Mouse (Mus musculus): ENCODE measurements around the gene Pknox2.

The Pknox2 gene

DNA sequence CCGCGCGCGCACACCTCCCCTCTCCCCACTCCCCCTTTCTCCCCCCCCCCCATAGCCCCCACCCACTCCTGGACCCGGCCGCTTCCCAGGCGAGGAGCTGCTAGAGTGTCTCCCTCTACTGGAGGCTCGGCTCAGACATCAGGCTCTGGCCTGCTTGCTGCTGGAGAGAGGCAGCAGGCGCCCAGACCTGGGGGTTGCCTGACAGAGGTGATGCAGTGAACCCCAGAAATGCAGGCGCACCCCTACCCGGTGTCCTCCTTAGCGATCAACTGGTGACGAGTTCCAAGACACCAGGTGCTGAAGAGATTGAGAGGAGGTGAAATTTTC lies at the start of gene Pknox2:
Pknox2 (minus strand) TSS at position 49 of the 327 bp plus-strand sequence.
- DNase-seq = peak; percentile 91

DNA sequence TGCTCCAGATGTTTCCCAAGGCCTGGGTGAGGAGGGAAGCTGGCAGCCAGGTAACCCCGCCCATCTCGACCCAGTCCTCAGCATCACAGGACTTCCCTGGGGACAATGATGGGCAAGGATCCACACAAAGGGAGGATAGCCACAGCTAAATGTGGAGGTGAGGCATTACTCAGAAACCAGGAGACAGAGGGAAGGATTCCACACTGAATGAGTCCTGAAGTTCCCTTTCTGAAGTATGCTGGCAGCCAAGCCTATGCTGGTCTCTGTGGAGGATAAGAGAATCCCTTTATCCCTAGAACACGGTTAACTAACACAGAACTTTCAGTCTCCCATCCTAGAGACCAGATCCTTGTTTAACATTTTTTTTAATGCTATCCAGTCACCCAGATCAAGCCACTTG lies 40.8 kb upstream of the Pknox2 start:
- DNase-seq = no peak

DNA sequence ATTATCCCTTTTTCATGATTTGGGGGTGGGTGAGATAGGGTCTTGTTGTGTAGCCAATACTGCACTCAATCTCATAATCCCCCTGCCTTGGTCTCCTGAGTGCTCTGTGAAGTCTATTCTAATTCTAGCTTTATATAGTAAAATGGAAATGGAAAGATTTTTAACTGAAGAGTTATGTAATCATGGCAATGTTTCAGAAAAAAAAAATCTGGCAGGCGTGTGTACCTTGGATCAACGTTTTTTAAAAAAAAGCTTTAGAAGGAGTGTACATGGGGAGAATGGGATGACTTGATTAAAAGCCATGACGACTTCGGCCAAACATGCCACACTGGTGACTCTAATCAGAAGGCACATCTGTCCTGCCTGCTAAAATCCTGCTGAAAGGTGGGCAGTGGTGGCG lies 40.2 kb upstream of the Pknox2 start:
- DNase-seq = no peak

DNA sequence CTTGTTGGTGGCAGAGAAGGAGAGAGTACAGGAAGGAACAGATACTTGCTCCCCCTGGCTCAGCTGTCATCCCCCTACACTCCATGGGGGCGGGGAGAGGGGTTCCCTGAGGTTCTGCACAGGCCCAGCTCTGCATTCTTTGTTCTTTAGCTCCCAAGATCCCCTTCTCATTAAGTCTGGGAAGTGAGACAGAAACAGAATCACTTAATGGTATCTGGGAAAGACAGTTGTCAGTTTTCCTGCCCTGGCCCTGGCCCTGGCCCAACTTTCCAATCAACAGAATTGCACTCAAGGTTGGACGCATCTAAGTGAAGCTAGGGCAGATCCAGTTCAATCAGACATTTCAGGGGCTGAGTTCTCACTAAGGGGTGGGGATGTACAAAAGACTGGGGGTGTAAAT lies 36.0 kb upstream of the Pknox2 start:
- no peak for DNase-seq

DNA sequence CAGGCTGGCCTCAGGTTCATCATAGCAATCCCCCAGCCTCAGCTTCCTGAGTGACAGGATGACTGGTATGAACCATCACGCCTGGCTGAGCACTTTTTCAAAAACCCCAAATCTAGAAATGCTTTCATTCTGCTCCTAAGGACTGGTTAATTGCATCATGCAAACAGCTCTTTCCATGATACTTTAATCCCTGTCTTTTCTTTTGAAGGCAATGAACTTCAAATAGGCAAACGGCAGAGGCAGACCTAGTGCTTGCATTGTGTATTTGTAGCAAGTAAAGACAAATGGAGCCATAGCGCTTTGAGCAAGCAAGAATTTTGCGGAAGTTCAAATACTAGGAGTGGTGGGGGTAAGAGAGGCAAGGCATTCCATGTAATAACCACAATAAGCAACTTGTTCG lies 34.4 kb upstream of the Pknox2 start:
- no peak for DNase-seq

DNA sequence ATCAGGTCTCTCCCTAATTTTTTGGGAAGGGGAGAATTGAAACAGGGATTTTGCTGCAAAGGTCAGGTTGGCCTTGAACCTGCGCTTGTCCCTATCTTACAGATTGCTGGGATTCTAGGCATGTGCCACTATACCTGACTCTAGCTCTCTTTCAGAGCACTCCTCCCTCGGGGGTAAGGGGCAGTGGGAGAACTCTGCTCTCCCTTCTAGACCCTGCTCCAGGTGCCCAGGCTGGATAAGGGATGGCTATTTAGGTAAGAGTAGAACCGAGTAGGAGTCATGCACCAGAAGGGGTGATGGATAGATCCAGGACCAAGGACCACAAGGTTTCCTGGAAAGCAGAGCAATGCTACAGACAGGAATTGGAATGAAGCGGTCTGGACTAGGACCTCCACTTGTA lies 32.4 kb upstream of the Pknox2 start:
- DNase-seq = no peak

DNA sequence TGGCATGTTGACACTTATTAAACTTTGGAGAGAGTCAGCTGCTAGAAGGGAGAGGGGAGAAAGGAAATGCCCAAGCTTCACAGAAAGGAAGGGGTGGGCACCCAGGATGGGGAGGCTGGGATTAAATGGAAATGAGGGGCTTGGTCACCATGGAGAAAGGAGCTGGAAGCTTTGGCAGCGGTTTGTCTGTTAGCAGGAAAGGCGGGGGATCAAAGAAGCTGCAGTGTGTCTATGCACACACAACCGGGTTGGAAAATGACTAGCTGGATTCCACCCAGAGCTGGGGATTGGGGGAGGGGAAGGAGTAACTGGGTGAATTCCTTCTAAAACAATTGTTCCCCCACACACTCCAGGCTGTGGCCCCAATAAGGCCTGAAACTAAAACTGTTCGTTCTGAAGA lies 31.7 kb upstream of the Pknox2 start:
- peak; percentile 16 for DNase-seq

DNA sequence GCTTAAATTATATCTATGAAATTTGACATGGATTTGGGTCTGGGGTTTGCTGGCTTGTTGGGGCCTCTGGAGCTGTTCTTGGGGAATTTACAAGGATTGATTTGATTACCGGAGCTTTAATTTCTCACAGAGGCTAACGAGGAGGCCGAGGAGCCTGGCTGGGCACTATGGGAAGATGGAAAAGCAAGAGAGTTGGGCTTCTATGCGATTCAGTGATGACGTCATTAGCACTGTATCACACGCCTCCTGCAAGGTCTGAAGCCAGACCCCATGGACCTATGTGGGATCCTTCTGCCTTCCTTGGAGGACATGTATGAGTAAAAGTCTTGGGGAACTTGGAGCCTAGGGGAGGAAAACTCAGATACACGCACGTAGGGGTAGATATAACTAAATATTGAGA lies 30.3 kb upstream of the Pknox2 start:
- DNase-seq = no peak

DNA sequence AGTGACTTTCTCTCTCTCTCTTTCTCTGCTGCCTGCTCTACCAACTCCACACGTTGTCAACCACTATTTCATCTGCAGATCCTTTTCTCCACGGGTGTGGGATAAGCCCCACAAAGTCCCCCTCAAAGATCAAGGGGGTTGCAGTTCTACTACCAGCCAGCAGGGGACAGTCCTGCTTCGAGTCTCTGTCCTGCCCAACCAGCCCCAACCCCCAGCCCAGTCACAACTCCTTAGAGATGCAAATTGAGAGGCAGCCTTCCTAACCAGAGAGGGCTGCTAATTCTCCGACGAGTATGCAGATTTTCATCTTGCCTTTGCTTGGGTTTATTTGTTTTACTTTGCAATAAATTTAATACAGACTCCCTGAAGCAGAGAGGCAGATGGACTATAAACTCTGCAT lies 29.9 kb upstream of the Pknox2 start:
- DNase-seq = peak; percentile 81

DNA sequence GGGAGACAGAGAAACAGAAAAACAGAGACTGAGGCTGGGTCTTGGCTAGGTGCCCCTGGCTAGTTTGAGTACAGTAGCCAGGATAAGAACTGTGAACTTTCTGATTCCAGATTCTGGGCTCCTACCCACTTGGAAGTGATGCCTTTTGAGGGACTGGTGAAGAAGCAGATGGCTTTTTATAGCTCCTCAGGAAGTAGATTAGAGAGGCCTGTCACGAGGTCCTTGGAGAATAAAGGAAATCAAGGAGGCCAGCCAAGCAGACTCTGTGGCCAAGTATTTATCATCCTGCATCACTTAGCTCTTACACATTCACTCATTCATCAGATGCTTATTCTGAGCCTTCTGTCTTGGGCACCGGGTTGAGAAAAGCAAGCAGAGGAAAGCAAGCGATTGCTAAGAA lies 28.8 kb upstream of the Pknox2 start:
- peak; percentile 49 for DNase-seq

DNA sequence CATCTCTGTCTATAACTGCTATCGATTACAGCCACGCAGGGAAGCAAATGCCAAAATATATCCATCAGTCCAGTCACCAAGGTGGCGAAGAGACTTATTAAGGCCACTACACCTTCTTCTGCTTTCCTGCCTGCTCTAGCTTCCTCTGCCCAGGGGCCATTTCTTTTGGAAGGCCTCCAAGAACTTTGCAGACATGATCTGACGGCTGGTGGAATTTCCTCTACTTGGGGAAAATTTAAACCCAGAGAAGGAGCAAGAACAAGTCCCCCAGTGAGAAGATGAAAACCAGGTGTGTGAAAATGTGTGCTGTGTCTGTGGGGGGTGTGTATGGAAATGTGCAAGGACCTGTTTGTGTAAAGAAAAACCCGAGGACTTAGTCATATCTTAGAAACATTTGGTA lies 26.2 kb upstream of the Pknox2 start:
- no peak for DNase-seq

DNA sequence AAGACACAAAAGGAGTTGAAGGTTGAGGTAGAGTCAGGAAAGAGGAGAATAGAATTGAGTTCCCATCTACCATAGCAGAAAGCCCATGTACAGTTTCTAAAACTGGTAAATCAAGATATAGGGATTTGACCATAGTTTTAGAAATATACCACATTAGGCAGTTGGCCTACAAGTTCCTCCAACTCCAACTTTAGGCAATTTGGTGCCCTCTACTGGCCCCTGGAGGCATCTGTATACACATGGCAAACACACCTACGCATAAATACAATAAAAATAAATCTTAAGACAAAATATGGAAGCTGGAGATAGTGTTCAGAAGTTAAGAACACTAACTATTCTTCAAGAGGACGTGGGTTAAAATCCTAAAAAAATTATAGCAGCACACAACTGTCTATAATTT lies 19.7 kb upstream of the Pknox2 start:
- DNase-seq = peak; percentile 23

DNA sequence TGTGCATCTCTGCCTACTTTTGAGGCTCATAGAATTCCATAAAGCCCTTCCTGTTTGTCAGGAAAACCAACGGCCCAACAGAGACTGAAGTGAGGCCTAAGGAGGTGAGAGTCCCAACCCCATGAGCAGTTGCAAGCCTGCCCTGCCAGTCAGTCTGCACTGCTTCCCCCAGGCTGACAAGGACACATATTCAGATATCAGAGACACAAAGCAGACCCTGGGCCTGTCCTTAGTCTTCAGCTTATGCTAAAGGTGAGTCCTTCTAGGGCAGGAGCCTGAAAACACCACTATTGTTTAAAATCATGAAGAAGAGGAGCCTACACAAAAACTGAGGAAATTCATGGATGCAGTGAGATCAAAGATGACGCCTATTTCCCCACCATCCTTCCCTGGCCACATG lies 13.5 kb upstream of the Pknox2 start:
- no peak for DNase-seq

DNA sequence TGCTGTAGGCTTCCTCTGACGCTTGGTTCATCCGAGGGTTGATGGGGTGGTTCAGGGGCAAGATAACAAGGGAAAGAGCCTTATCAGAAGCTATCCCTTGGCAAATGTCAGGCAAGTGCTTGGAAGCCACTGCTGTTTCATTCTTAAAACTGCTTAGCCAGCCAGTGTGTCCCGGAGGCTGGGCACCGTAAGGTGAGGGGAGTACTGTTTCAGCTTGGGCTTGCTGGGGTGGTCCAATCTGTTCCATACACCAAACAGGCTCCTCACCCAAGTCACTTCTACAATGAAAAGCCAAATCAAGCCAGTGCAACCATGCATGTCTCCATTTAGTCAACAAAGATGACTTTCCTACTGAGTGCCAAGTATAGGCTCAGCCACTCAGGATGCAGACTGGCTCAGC lies 679 bp upstream of the Pknox2 start:
- DNase-seq = no peak

DNA sequence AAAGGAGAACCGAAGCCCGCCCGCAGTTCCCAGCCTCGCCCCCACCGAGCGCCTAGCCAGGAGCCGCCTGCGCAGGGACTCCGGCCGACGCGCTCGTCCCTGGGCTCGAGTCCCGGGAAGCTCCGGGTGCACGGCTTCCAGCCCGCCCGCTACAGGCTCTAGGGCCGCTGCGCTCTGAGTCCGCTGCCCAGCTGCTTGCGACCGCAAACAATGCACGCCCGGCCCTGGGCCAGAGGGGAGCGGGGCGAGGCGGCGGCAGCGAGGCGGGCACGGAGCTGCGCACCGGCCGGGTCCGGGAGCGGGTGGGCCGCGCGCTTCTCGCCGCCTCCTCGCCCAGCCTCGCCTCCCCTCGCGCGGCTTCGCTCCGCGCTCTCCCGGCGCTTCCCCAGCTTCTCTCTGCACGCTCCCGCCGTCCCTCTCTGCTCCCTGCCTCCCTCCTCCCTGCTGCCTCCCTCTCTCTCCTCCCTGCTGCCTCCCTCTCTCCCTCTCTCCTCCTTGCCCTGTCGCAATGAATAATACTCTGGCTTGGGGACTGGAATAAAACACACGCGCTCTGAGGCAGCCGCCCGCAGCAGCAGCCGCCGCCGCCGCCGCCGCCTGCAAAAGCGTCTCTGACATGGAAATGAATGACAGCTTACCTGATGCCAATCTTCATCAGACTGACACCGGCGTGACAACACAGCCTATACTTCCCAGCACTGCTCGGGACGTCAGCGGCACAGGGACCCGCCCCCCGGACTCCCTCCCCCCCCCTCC lies 426 bp downstream of the Pknox2 start:
- DNase-seq = peak; percentile 80

DNA sequence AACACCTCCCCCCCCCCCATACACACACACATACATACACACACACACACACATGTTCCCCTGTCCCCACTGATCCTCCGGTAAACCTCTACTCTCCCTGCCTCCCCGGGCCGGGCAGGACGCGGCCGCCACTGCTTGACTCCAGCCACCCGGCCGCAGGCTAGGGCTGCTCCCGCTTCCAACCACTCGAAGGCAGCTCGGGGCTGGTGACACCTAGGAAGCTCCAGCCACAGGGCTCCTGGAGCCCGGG lies 929 bp downstream of the Pknox2 start:
- peak; percentile 66 for DNase-seq

DNA sequence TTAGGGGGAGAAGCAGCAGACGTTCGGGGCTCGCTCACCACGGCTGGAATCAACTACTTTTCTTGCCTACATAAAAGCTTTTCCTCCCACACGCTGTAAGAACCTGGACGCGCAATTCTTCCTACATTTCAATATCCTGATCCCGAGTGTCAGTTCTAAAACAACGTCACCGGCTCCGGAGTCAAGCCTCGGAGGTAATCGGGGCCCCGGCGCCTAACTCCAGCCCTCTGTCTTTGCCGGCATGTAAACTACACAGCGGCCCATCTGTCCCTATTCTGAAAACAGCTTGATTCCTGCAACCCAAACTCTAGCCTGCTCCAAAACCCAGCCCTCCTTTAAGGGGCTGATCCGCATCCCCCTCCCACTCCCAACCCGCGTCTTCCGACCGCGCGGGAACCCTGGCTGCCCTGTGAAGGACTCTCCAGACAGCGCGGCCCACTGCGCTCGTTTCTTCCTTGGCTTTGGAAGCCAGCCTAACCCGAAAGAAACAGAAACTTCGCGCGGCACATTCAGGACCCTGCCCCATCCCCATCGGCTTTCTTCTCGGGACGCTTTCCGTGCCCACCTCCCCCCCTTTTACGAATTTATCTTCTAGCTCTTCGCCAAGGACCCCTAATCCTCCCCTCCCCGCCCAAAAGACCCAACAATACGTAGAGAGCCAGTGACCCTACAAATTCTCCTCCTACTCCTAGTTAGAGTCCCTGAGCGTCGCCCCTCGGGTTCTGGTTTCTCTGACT lies 1.4 kb downstream of the Pknox2 start:
- DNase-seq = peak; percentile 75

DNA sequence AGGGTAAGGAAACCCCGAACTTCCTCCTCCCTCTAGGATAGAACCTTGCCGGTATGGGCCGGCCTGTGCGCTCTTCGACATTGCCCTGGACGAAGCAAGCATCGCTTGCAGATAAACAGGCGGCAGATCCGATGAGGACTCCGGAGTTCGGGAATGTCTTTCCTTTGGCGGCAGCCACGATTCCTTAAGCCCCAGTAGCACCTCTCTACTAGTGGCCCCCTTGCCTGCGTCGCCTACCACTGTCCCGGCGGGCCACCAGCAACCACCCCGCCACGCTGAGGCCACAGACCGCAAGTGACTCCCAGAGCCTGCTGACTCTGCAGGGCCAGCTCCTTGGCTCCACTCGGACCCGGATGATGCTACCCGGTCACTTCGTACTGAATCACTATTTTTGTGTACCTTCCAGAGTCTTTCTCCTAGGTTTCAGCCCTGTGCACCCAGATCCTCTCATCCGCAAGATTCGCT lies 2.0 kb downstream of the Pknox2 start:
- DNase-seq = peak; percentile 65

DNA sequence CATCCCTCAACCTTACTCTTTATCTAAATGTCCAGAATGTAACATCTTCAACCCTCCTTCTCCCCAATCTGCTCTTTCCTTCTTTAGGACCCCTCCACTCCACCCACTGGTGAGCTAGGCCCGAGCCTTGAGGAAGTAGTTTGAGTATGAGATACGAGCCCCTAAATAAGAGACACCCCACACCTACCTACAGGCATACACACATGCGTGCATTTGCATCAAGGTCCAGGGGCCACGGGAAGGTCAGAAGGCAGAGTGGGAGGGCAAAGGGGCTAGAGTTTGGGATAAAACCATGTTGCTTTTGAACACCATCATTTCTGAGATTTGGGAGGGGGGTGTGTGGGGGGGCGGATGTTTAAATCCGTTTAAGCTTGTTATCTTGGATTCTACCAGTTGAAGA lies 2.5 kb downstream of the Pknox2 start:
- DNase-seq = no peak

DNA sequence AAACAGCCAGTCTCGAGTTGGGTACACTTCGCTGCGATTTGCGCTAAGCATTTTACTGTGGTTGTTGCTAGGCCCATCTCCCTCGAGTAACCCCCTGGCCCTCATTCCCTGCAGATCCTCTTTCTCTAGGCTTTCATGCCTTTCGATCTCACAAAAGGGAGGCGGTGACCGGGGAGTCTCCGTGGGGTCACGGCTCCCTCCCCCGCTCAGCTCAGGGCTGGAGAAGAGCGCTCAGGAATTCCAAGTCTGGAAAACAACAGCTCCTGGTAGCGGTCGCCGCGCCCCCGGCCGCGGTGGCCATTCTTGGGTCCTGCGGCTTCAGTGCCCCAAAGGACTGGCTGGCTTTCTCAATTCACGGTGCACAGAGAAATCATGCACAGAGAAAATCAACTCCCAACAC lies 3.0 kb downstream of the Pknox2 start:
- DNase-seq = peak; percentile 69

DNA sequence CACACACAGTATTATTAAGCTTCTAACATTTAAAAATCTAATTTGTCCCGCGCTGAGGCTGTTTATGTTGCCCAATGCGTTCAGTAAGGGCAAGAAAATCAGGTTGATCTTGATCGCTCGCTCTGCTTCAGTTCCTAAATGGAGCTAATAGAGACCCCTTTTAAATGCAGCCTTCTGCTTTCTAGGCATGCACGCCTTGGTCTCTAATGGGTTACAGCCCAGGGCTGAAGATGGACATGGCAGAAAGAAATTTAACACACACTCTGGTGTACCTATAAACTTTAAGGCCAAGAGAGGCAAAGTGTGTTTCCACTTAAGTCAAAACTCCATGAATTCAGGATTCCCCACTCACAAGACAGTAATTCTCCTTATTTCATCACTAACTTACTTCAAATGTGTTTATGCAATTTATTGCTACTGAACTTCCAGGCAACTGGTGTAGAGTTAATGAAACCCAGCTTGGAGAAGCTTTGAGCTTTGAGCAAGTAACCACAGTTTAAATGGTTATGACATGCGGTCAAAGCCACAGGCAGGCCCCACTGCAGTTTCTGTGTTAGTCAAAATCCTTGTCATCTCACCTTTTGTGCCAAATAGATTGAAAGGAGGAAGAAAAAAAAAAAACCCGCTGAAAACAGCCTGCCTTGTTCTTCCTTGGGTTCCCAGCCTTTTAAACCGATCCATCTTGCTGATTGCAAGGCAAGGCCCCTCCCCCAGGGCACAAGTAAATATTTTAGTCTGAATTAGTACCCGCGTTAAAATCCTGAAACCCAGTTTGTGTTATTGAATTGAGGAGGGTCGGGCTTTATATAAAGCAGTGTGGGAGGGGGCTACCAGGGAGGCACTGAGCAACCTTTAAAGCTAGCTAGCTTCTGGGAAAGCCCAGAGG lies 3.9 kb downstream of the Pknox2 start:
- no peak for DNase-seq

DNA sequence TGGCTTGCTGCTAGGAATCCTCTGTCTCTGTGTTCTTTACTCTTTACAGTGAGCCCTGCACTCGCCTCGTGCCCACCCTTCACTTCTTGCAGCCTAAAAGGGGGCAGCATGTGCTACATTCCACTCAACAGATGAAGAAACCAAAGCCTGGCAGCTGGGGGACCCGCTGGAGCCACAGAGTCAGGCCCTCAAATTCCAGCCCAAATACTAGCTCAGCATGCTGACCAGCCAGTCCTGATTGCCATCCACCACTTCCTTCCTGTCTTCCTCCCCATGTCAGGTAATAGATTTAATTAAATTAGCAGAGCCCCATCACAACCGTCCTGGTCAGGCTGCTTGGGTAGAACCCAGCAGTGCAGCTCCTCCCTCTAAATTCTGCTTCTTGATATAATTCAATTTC lies 5.1 kb downstream of the Pknox2 start:
- no peak for DNase-seq

DNA sequence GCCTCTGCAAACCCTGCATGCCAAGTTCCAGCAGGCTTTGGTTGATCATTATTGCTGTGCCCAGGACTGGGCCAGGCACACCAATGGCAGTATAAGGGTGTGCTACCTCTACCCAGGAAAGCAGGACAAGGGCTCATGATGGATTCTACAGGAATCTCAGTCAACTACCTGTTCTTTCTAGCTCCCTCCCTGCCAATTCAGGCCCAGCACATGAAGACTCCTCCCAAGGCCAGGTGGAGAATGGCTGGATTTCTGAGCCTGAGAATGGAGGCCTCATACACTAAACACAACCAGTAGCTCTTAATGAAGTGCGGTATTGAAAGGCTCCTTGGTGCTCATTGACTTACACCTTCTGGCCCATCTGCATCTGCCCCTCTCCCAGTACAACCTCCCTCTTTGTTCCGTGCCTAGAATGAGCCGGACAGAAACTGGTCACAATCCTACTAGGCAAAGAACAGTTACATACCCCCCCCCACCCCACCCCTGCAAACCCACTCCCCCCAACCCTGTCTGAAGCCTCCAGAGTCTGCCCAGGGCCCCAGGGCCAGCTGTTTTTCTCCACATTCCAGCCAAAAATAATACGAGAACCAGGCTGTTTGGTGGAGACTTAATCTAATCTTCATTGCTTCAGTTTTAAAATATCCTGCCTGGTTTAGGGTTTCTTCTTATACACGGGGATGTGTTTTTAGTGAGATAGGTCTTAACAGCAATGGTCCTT lies 6.6 kb downstream of the Pknox2 start:
- no peak for DNase-seq

Data from kidney, postnatal 10 days (tissue).